Mouse (Mus musculus) megakaryocyte, embryonic 14.5 days (primary cell): ENCODE measurements at regions not wholly inside any gene's neighbourhood (a gene's known extent, or its start where the extent isn't known, plus 50 kb on each side); places are given as distances from the start of the nearest gene placed in this dataset.

Source experiments
- H3K27me3 ChIP-seq: replicated peaks from 2 replicates; pipeline ENCODE3; 2012; ENCODE audit warnings: inconsistent platforms
- H3K36me3 ChIP-seq: replicated peaks from 2 replicates; pipeline ENCODE3; 2012; ENCODE audit warnings: low read length, inconsistent platforms, mixed read lengths
- H3K4me1 ChIP-seq: 2 replicates; pipeline ENCODE4 v1.6.1; 2012; ENCODE audit warnings: inconsistent platforms
- H3K4me3 ChIP-seq: replicated peaks from 2 replicates; pipeline ENCODE3; 2012; ENCODE audit warnings: moderate library complexity, mild to moderate bottlenecking, inconsistent platforms
- H3K9me3 ChIP-seq: 2 replicates; pipeline ENCODE4 v1.6.1; 2012; ENCODE audit warnings: inconsistent platforms
- FLI1 ChIP-seq: IDR thresholded peaks from 2 replicates; pipeline ENCODE4 v1.6.1; 2012; ENCODE audit warnings: low read length, inconsistent platforms, mixed read lengths
- GATA1 ChIP-seq: IDR thresholded peaks from 3 replicates; pipeline ENCODE4 v1.6.1; 2012; ENCODE audit warnings: mixed read lengths, low read length, inconsistent platforms, borderline replicate concordance

DNA sequence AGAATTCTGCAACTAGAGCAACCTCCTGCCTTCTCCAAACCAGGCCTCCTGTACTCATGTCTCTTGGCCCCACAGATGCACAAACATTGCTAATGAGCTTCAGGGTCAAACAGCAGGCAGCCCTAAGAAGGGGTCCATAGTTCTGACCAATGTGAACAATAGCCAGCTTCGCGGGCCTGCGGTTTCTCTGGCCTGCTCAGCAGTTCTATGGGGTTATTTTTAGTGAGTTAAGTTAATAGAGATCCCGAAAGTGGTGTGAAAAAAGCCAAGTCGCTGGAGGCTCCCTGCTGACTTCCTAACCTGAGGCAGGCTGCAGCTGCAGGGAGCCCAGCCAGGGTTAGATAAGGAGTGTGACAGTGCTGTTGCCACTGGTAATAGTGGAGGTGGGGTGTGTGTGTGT lies 106.6 kb downstream of the Pdcd6ip start:
- no peaks in the 10 kb centered on the region for H3K27me3 ChIP-seq
- 0 out of 2 replicates have a peak, but pooled peaks cover 3% of the 10 kb centered on the region for H3K9me3 ChIP-seq
- no peak overlapping the region for H3K4me3 ChIP-seq
- no peaks in the 10 kb centered on the region for H3K36me3 ChIP-seq
- H3K4me1 ChIP-seq: no peaks in the 10 kb centered on the region
- no peak for TF ChIP-seq GATA1
- no peak for TF ChIP-seq FLI1

DNA sequence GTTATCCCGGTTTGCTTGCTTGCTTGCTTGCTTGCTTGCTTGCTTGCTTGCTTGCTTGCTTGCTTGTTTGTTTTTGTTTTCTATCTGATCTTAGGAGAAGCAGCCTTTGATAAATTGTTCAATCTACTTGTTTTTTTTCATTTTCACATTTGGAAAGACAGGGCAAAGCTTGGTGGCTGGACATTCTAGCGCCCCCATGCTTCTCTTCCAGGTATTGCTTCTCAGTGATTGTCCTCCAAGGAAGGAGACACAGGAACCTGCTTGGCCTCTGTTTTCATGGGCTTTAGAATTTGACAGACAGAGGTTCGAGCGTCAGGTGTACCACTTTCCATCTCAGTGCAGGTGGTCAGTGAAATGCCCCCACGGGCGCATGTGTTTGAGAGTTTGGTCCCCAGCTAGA lies 120.8 kb downstream of the Pdcd6ip start:
- no peak overlapping the region for H3K4me3 ChIP-seq

DNA sequence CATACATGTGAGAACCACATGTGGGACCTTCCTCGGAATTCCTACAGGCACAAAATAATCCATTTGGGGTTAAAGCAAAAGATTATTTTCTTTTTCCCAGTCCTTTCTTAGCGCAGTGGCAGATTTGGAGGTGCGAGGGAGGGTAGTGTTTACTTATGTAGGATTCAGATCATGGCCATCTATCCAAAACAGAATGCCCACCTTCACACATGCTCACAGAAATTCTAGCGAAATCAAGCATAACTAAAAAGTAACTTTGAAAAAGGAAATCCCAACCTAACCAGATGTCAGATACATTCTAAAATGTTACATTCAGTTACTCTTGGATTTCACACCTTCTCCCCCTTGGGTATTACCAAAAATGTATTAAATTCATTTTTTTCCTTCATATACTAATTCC lies 121.6 kb downstream of the Pdcd6ip start:
- Histone ChIP-seq H3K4me1 (no peaks in the 10 kb centered on the region), H3K9me3 (no peaks in the 10 kb centered on the region), H3K27me3 (no peaks in the 10 kb centered on the region), H3K36me3 (no peaks in the 10 kb centered on the region), H3K4me3 (no peak overlapping the region)
- no peak for TF ChIP-seq GATA1
- TF ChIP-seq FLI1: no peak

More for the DNA sequence above, 120.8 kb downstream of the Pdcd6ip start:
- no peaks in the 10 kb centered on the region for H3K27me3 ChIP-seq
- no peak for TF ChIP-seq FLI1
- H3K4me1 ChIP-seq: no peaks in the 10 kb centered on the region
- H3K36me3 ChIP-seq: no peaks in the 10 kb centered on the region
- H3K9me3 ChIP-seq: no peaks in the 10 kb centered on the region

DNA sequence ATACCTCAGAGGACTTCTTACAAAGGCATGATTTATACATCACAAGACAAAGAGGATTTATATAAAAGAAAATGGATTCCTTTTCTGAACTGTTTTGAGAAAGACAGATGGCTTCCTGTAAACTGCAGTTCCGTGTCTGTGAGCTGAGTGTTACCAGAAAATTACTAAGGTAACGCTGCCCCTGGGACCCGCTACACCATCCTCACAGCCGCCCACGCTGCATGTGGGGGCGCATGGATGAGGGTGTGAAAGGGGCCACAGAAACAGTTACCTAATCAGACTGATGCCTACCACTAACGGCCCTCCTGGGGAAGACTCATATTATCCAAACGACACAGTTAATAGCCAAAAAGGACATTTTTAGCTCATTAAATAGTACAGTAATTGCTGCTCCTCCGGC lies 129.8 kb downstream of the Pdcd6ip start:
- no peak for TF ChIP-seq FLI1
- no peak for TF ChIP-seq GATA1
- Histone ChIP-seq H3K27me3 (no peaks in the 10 kb centered on the region), H3K4me1 (no peaks in the 10 kb centered on the region), H3K36me3 (no peaks in the 10 kb centered on the region), H3K4me3 (no peak overlapping the region), H3K9me3 (no peaks in the 10 kb centered on the region)

DNA sequence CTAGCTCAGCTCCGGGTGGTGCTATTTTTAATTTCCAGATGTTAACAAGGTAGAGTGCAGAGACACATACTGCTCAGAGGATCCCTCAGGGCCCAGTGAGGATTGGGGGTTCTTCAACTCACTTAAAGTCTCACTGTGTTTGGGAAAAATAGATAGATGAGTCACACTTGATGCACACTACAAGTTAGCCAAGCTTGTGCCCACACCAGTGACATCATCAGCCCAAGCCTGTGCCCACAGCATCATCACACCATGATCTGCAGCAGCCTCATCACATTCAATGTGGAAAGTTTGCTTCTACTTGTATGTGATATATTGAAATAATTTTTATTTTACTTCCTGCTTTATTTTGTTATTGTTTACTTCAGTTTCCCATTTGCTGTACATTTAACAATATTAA lies 139.2 kb downstream of the Pdcd6ip start:
- H3K4me1 ChIP-seq: no peaks in the 10 kb centered on the region
- H3K9me3 ChIP-seq: no peaks in the 10 kb centered on the region
- H3K4me3 ChIP-seq: no peak overlapping the region
- H3K27me3 ChIP-seq: no peaks in the 10 kb centered on the region
- TF ChIP-seq FLI1 (no peak), GATA1 (no peak)
- no peaks in the 10 kb centered on the region for H3K36me3 ChIP-seq

DNA sequence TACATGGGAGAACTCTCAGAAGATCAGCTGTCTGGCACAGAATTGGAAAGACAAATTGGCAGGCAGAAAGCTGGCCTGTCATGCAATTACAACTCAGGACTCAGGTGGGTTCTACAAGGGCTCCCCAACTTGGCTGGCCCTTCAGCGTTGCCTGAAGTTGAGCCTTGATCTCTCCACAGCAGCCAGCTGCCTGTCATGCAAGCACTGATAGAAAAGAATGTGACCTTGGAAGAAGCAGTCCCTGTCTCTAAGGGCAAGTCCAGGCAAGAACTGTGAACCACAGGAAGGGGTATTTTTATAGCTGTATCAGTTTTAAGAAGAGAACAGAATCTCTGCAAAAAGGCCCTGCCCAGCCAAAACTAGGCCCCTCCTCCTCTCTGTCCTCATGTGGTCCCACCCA lies 140.4 kb downstream of the Pdcd6ip start:
- H3K27me3 ChIP-seq: no peaks in the 10 kb centered on the region
- TF ChIP-seq FLI1: no peak
- TF ChIP-seq GATA1: no peak
- H3K4me1 ChIP-seq: no peaks in the 10 kb centered on the region

DNA sequence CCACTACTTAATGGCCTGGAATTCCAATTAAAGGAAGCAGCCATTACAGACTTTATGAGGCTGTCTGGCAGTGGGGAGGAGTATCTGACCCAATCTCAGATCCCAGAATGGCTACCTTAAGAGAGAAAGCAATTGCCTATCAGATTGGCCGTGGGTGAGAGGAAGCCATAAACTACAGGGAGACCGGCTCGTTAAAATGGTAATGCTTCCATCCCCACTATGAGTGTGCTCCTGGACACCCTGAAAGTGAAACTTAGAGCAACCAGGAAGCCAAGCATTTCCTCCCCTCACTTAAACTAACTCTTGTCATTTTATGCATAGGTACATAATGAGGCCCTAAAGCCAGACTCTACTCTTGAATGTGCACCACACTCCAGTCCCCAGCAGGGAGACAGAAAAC lies 141.4 kb downstream of the Pdcd6ip start:
- Histone ChIP-seq H3K36me3 (no peaks in the 10 kb centered on the region), H3K4me1 (no peaks in the 10 kb centered on the region), H3K9me3 (no peaks in the 10 kb centered on the region), H3K27me3 (no peaks in the 10 kb centered on the region), H3K4me3 (no peak overlapping the region)
- TF ChIP-seq FLI1: no peak
- TF ChIP-seq GATA1: no peak

More for the DNA sequence above, 140.4 kb downstream of the Pdcd6ip start:
- H3K4me3 ChIP-seq: no peak overlapping the region
- H3K9me3 ChIP-seq: no peaks in the 10 kb centered on the region
- no peaks in the 10 kb centered on the region for H3K36me3 ChIP-seq

DNA sequence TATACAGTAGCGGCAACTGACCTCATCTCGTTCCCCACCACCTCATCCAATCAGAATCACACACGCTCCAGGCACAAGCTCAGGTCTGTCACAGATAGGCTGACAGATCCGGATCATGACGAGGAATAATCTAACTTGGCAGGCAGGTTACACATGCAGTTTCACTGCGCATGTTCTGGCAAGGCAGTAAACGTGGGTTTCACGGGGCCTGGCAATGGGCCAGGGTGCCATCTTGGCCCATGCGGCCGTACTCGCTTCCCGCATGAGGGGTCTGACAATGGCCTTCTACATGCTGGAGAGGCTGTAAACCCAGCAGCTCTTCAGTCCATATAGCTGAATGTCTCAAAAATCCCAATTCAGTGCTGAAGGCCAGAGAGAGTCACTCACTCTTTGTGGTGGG lies 154.1 kb downstream of the Pdcd6ip start:
- TF ChIP-seq GATA1: no peak
- no peak for TF ChIP-seq FLI1
- Histone ChIP-seq H3K27me3 (no peaks in the 10 kb centered on the region), H3K9me3 (peaks cover 5% of the 10 kb centered on the region; the same call in 1 of the 2 replicates), H3K36me3 (no peaks in the 10 kb centered on the region), H3K4me1 (no peaks in the 10 kb centered on the region), H3K4me3 (no peak overlapping the region)

DNA sequence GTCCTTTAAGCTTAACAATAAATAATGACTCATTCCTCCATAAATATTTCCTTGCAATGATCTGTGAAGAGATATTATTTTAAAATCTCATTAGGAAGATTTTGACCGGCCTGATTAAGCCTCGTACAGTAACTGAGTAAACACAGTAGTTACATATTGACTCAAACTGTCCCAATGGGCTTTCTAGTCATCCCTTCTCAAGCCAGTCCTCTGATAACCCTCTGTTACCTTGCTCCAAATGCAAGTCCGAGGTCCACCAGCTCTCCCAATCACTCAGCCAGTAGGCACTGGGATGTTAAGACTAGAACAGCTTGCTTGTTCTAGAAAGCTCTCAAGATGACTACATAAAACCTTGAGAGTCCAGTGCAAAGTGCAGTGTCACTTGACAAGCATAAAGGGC lies 160.6 kb downstream of the Pdcd6ip start:
- no peaks in the 10 kb centered on the region for H3K36me3 ChIP-seq
- no peaks in the 10 kb centered on the region for H3K4me1 ChIP-seq
- no peaks in the 10 kb centered on the region for H3K27me3 ChIP-seq
- TF ChIP-seq GATA1 (no peak), FLI1 (no peak)
- H3K4me3 ChIP-seq: no peak overlapping the region
- H3K9me3 ChIP-seq: peaks cover 10% of the 10 kb centered on the region; the same call in 1 of the 2 replicates

DNA sequence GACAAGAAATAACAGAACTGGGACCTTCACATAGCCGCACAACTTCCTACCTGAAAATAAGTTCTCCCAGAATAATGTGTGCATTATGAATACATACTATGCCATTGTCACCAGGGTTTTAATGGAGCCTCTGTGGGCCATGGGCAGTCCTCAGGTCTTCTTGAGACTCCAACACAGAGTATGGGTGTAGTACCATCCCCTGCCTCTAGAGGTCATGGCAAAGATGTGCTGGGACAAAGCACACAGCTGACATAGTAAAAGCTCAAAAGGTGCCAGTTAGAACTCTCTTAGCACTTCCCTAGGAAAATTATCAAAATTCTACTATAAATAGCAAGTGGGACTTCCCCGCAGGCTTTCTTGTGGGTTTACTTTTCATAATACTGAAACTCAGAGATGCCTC lies 179.5 kb downstream of the Pdcd6ip start:
- Histone ChIP-seq H3K9me3 (peaks cover 3% of the 10 kb centered on the region; the same call in 1 of the 2 replicates), H3K4me1 (no peaks in the 10 kb centered on the region), H3K4me3 (no peak overlapping the region), H3K27me3 (no peaks in the 10 kb centered on the region), H3K36me3 (no peaks in the 10 kb centered on the region)
- TF ChIP-seq GATA1: no peak
- TF ChIP-seq FLI1: no peak

DNA sequence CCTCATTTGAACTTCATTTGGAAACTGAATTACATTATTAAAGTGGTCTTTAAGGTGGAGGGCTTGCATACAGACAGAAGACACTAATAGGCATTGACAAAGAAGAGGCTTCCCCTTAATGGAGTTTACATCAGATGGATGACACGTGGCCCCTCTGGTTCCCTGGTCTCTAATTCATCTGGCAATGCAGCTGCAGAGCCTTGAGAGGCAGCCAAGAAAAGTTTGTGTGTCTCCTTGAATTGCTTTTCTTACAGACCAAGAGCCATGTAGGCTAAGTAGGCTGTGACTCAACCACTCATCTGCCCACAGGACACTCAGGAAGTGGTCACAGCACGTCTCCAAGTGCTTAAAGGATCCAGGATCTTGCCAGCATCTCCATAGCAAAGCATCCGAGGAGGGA lies 183.8 kb downstream of the Pdcd6ip start:
- TF ChIP-seq GATA1 (no peak), FLI1 (no peak)
- H3K36me3 ChIP-seq: no peaks in the 10 kb centered on the region
- H3K27me3 ChIP-seq: no peaks in the 10 kb centered on the region
- H3K4me1 ChIP-seq: no peaks in the 10 kb centered on the region
- H3K4me3 ChIP-seq: no peak overlapping the region
- peaks cover 12% of the 10 kb centered on the region for H3K9me3 ChIP-seq
